Mouse (Mus musculus) testis, postnatal 10 days (tissue): ENCODE data around the gene Prdm16.

Experiments
- DNase-seq: peaks from one replicate; pipeline ENCODE4 v3.0.0; 2021; ENCODE audit warnings: low spot score

Gene Prdm16

DNA sequence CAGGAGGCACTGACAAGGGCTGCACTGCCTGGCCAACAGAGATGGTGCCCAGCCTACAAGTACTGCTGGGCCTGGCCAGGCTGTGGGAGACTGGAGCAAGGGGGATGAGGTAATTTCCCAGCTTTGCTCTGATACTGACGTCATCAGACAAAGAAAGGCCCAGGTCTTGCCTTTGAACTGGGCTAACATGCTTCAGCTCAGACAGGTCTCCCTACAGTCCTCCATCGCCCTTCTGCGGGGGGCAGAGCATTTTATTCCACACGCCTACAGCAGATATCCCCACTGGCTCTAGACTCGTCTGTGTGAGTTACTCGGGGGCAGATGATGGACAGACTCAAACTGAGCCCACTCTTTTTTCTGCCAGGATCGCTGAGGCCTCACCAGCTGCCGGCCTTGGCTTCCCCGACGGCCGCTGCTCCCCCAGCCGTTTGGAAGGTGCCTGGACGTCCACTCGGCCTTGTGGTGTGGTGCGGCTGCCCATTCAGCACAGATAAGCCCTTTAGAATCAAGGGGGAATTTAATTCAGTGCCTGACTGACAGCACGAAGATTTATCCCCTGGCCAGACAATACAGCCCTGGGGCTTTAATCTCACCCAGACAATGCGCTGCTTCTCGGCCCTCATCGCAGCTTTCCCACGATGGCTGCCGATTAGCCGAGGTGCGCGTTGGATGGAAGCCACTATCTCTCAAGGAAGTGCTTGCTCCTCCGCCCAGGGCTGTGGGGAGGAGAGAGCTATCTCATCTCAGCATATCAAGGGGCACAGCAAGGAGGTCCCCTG is 32.8 kb downstream of the Prdm16 start:
- no peak for DNase-seq

DNA sequence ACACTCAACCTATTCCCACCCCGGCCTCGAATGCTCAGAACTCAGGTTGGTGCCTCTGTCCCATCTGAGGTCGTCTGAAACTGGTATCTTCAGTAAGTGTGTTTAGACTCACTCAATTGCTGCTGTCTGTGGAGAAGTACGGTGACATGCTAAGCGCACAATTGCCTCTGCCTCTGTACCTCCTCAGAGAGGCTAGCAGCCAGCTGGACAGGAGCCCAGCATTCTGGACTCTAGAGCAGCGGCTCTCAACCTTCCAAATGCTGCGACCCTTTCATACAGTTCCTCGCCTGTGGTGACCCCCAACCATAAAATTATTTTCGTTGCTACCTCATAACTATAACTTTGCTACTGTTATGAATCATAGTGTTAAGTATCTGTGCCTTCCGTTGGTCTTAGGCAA is 34.3 kb downstream of the Prdm16 start:
- no peak for DNase-seq

DNA sequence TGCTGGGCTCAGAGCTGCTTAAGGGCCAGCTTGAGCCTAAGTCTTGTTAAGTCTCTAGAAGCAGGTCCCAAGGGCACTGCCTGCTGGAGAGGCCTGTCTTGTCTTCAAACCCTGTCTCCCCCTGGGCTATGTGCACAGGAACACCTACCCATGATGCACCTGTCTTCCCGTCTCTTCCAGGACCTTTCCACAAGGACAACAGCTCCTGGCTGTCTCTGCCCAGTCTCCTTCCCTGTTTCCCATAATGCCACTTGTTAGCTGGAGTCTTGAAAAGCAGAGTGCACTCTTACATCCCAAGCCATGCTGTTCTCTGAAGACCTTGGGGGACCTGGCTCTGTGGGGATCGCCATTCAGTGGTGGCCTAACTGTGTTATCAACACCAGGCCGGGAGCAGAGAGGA is 35.7 kb downstream of the Prdm16 start:
- DNase-seq = no peak

DNA sequence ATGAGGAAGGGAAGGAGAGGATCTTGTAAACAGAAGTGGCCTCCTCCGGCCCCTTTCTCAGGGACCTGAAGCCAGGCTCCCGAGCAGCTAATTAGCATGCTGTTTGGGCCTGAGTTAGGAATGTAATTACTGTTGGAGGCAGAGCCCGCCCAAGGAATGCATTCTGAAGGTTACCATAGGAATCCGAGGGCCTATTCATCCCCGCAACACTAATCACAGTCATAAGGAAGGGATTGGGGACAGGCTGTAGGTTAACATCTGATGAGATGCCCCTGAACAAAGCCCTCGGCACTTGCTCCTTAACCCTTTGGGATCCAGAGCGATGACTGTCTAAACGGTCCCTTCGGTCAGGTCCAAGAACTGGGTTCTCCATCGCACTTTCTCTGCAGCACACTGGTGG is 36.7 kb downstream of the Prdm16 start:
- DNase-seq = no peak

DNA sequence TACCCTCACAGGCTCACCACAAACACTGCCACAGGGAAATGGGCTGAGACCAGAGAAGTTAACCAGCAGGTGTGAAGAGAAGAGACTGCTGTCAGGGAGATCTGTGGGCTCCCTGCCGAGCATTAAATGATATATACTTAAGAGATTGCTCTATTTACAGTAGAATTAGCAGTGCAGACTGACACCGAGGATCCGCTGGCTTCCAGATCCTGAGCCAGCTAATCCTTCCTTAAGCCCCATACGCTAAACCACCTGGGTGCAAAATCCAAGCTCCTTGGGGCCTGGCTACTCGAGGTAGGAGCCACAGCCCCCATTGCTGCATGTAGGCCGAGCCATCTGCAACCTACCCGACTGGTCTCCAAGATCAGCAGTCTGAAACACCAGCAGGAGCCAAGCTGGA is 38.3 kb downstream of the Prdm16 start:
- no peak for DNase-seq

DNA sequence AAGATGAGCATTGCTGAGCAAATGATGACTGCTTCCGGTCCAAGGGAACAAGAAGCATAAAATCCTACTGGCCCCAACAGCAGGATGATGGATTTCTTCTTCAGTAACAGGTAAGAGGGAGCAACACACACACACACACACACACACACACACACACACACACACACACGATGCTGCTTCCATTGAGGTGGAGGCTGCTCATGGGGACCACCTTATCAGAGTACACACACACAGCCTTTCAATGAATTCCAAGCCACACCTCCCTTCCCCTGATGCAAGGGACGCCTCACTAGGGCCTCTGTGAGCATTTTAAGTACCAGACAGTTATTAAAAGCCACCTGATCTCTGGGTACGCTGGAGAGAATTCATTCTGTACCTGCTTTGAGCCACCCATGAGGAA is 39.9 kb downstream of the Prdm16 start:
- DNase-seq = no peak

DNA sequence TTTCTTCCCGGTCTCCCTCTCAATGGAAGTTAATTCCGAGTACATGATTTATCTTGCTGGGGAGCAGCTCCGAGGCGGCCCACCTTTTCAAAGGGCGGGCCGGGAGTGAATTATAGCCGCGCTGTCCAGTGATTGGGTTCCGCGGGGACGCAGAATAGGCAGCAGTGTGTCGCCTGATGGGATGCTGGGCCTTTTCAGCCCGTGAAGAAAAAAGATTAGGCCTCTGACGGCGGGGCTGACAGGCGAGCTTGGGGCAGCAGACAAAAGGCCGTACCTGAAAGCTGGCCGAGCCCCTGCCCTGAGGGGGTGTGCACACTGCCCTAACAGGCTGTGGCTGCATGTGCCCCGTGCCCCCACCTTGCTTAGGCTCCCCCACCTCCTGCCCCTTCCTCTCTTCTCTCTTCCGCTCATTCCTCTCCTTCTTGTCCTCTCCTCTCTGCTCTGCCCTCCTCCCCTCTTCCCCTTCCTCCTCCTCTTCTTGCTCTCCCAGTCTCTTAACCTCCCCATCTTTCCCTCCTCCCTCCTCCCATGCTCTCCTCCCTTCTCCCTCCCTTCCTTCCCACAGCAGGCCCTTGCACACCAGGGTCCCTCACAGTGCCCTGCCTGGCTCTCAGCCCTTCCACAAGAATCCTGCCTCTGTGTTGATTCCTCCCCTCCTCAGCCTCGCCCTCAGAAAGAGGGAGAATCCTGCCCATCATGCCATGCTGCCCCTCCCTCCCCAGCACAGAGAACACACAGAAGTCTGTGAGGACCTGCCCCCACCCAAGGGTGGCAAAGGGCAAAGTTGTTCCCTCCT is 41.7 kb downstream of the Prdm16 start:
- DNase-seq = no peak

DNA sequence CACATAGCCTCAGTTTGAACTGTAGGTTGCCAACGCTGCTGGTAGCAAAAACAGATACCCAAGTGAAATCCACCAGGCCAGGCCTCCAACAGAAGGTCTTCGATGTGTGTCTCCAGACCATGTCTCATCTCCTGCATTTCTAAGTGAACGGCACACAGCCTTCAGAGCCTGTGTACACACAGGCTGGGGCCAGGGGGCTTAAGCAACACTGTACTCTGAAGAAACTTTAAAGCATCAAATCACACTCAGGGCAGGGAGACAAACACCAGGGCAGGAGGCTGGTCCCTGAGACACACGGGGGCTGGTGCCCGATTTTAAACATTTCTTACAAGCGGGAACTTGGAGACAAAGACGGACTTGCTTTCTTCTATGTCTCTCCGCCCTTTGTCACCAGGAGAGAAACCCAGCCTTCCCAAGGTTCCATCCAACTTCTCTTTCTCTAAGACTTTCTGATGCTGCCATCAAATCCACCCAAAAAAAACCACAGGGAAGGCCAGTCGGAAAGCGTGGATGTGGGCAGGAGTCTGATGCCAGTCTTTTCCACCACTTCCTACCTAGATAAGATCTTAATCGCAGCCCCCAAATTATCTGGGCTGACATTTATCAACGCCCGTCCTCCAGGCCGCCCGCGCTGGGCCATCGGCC is 42.4 kb downstream of the Prdm16 start:
- DNase-seq = no peak

DNA sequence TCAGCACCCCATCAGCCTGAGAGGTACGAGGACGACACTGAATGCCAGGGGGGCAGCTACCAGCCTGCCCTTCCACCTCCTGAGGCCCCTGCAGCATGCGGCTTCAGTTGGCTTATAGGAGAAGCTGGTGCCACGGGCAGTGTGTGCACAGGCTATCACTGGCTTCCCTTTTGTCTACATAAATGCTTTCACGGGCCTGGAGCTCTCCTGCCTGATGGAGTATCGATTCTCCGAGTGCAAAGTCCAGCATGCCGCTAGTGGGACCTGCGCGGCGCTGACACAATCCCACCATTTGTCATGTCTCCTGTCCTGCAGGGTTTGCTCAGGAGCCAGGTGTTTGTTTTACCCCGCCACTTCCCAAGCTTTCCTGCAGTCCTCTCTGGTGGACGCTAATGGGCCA is 44.1 kb downstream of the Prdm16 start:
- DNase-seq = no peak

DNA sequence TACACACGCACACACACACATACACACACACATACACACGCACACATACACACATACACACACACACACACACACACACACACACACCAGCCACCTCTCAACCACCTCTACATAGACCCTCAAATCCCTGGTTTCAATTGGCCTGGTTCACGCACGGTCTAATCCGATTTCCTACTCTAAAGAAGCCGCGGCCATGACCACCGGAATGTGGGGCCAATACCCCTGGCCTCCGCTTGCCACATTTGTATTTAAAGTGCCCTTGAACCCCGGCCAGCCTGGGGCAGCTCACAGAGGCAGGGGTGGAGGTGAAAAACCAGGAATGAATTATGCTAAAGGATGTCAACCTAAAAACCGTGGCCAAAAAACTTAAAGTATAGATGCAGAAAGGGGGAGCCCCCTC is 45.8 kb downstream of the Prdm16 start:
- no peak for DNase-seq

DNA sequence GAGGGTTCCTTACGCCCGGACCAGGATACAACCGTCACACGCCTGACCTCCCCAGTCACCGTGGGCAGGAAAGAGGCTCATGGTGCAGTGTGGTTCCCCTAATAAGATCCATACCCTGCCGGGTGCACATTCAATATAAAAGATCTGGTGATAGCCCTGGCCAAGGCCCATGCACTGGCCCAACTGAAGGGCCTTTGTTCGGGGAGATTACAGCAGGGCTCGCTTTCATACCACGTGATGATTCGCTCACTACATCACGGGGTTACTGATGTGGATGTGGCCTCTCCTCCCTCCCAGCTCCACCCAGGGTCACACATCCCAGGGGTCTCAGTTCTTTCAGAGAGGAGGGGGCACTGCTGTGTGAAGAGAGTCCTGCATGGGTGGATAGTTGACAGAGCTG is 50.3 kb downstream of the Prdm16 start:
- DNase-seq = no peak

DNA sequence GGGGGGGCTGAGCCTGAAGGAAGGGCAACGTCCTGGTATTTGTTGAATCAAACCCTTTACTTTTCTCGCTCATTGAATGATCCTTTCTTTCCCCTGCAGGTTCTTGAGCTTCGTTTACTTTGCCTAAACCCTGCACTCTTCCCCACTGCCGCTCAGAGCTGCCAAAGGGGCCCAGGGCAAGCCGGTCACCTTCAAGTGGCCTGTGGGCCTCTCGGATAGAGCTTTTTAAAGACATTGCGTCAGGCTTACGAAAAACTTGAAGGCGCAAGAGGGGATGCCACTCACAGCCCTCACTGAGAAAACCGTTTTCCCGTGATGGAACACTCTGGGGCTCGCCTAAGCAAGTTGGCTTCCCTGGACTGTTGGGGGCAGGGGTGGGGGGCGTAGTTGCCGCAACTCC is 50.9 kb downstream of the Prdm16 start:
- no peak for DNase-seq

DNA sequence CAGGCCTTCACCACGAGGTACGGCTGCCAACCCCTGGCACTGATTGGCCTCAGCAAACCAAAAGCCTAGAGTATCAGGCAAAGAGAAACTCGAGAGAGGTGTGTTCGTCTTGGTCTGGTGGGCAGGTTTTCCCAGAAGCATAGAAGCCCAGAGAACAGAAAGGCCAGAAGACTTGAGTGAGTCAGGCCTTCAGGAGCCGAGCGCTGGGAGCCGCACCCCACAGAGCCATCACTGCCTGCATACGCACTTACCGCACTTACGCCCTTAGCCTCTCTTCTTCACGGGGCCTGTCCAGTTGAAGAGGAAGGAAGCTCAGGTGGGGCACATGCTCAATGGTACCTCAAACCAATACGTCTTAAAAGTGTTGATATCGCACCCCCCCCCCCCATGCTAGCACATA is 53.0 kb downstream of the Prdm16 start:
- no peak for DNase-seq

DNA sequence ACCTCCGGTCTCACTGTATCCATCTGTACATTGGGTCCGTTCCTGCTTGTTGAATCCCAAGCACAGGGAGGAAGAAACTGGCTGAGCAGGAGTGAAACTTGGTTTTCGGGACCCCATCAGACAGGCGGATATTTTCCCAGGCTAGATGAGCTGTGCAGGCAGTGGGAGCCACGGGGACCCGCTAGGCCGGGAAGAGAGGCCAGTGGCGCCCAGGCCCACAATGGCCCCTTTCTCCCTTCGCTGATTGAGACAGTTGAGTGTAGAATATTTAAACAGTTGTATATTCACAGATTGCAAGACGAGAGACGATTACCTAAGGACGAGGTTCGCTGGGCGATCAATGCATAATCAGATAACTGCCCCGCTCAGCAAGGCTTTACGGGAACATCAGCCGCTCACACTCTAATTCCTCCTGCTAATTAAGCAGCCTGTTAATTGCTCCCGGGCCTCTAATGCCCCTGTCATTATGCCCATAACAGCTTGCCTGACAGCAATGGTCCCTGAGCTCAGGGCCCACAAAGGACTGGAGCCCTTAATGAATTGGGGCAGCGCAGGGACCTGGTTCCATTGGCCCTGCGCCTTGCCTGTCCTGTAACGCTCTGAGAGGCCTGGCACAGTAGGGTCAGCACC is 54.0 kb downstream of the Prdm16 start:
- DNase-seq = no peak

DNA sequence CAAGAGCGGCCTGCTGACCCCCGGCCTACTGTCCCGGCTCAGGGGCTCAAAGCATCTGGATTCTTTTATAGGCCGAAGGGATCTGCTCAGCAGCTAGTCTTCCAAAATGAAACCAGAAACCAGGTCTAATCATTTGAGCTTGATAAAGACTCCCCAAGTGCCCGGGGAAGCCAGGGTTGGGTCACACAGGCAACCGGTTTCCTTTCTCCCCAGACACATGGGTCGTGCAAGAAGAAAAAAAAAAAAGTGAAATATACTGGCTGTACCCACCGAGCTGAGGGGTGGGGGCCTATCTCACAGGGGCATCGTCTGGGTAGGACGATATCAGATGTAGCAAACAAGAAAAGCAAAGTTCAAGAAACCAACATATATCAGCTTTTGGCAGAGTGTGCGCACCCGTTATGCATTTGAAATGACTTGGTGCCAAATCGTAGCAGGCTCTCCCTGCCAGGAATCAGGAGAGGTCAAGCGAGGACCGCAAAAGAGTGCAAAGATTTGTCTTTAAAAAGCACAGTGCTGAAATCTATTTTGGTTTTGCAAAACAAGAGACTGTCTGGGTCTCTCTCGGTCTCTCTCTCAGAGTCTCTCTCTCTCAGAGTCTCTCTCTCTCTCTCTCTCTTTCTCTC is 55.3 kb downstream of the Prdm16 start:
- DNase-seq = no peak

DNA sequence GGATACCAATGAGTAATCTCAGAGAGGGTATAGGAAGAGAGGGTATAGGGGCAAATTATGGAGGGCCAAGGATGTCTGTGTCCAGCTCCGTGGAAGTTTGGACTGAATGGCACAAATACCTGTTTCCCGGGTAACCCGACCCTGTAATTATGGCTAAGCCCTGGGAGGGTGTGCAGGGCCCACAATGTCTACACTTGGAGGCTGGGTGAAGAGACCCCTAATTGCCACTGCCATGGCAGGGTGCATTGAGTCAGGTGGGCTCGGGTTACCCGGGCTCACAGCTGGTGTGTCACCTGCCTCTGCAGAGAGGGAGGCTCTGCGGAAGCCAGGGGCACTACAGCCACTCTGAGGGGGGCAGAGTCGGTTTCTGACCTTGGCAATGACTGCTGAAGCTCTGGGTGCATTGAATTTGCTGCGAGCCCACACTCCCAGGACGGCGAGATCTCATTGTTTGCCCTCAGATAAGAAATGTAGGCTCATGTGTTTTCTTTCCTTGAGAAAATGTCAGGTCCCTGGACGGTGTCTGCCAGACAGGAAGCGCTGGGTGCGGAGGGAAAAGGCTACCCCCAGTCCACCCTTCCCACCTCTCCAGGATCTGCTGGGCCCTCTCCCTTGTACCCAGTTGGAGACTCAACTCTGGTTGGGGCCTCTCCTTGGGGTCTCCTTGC is 62.3 kb downstream of the Prdm16 start:
- no peak for DNase-seq

DNA sequence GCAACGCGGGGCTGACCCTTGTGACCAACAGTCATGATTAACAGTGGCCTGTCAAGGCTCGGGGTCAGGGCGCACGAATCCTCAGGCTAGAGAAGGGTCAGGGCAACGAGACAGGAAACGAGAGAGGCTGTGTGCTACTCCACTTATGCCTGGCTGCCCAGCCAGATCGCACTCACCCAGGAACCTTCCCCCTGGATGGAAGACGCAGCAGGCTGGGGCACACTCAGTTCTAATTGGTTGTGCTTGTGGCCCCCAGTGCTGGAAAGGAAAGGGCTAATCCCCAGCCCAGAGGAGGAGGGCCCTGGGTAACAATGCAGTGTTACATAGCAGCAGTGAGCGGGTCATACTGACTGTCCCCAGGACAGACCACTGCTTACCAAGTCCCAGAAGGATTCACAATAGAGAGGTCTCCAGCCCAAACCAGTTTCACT is 66.2 kb downstream of the Prdm16 start:
- no peak for DNase-seq

DNA sequence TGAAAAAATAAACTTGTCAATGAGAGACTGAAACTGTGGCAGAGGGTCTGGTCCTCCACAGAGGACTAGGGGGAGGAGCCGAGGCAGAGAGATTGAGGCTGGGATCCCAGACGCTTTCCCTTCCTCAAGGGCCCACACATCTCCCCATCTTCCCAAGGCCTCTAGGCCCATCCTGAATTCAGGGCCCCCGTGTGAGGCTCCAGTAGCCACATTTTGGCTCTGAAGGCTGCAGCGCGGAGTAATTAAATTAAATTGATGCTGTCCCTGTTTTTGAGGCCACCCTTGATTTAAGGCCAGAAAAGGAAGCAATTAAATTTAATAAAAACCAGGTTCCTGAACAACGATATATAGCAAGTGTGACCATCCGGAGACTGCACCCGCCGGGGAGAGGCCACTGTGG is 66.8 kb downstream of the Prdm16 start:
- DNase-seq = no peak

DNA sequence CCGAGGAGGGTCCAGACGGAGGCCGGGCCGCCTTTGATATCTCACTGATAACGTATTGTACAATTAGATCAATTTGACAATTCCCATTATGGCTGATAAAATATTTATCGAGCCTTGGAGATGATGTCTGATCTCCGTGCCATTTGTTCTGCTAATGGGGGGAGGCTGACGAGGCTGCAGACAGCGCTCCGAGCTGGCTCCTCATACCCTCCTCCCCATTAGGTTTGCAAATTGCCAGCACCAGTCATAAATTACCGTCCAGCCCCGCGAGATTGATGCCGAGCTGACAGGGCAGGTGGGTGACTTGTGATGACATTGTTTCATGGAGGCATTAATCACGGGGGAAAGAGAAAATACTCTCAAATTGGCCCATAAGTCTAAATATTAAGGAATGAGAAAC is 67.9 kb downstream of the Prdm16 start:
- no peak for DNase-seq

DNA sequence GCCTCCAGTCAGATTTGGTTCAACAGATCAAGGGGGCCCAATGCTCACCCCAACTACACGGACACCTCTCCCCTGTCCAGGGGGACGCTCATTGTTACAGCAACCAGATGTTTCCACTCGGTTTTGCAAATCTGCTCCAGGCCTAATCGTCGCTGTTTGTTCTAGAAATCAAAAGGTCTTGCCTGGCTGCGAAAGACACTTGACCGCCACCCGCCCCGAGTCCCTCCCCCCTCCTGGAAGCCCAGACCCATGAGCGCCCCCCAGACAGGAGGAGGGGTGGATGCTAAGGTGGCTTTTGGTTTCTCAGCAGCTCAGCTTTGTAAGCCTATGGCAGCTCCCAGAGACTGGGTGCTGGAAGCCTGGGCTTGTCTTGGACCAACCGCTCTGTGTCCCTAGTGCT is 68.7 kb downstream of the Prdm16 start:
- DNase-seq = no peak

DNA sequence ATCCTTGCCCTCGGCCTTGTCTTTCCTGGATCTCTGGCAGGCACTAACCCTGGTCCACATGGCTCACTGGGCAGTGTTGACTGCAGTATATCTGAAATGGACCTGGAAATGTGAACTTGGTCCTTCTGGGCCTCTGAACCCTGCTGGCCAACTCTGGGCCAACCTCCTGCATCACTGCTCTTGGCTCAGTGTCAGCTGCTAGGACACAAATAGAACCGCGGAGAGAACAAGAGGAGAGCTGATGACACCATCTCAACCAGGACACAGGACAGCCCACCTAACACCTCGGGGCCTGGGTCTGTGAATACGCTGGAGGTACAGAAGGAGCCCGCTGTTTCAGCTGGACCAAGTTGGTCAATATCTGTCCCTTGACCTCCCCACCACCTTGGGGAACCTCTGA is 73.5 kb downstream of the Prdm16 start:
- DNase-seq = no peak

DNA sequence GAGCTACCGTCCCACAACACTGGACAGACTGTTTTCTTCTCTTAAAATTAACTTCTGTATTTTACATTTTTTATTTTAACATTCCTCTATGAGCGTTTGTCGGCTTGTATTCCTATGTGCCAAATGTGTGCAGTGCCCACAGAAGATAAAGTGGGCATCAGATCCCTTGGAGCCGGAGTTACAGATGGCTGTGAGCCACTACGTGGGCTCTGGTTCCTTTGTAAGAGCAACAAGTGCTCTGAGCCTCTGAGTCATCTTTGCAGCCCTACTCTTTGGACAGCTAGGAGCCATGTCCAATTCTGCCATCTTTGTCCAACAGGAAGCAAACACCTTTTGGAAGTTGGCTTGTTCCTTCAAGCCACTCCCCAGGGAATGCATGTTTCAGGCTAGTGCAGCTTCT is 78.6 kb downstream of the Prdm16 start:
- no peak for DNase-seq
